Mouse (Mus musculus) hindbrain, postnatal 0 days (tissue): ENCODE data around the gene Btbd16. TPM values are rescaled to one million over a fixed set of nuclear protein-coding genes. Genes with fewer than 3 reads are reported as not detected.

Experiments used
- ATAC-seq: fragments of 200-750 bp; cut with Nextera tagmentation; 2 replicates; pipeline ENCODE4 v1.8.0; 2017; ENCODE audit warnings: mild to moderate bottlenecking, moderate TSS enrichment, moderate library complexity
- DNase-seq: peaks from one replicate; pipeline ENCODE4 v3.0.0-alpha.2; 2015; ENCODE audit warnings: low spot score
- H3K27ac ChIP-seq: fragments of 300-500 bp; sonication (generic); 2 replicates; pipeline ENCODE4 v1.5.1; 2014; ENCODE audit warnings: mild to moderate bottlenecking
- H3K27me3 ChIP-seq: fragments of 300-500 bp; sonication (generic); 2 replicates; pipeline ENCODE4 v1.6.1; 2014; ENCODE audit warnings: low read length, mixed read lengths; ENCODE audit not compliant: insufficient read depth
- H3K36me3 ChIP-seq: fragments of 300-500 bp; sonication (generic); 2 replicates; pipeline ENCODE4 v1.6.1; 2014; ENCODE audit warnings: low read length, mixed read lengths; ENCODE audit not compliant: insufficient read depth
- H3K4me1 ChIP-seq: fragments of 300-500 bp; sonication (generic); 2 replicates; pipeline ENCODE4 v1.6.1; 2014; ENCODE audit warnings: antibody characterized with exemption, low read length, mixed read lengths; ENCODE audit not compliant: insufficient read depth
- H3K4me2 ChIP-seq: fragments of 300-500 bp; sonication (generic); 2 replicates; pipeline ENCODE4 v1.6.1; 2014; ENCODE audit warnings: low read depth, mild to moderate bottlenecking, low read length, moderate library complexity, mixed read lengths
- H3K4me3 ChIP-seq: fragments of 300-500 bp; sonication (generic); 2 replicates; pipeline ENCODE4 v1.5.1; 2014; ENCODE audit warnings: low read length
- H3K9ac ChIP-seq: fragments of 300-500 bp; sonication (generic); replicated peaks from 2 replicates; pipeline ENCODE4 v1.6.1; 2014; ENCODE audit warnings: mild to moderate bottlenecking, low read length, moderate library complexity, mixed read lengths
- H3K9me3 ChIP-seq: fragments of 300-500 bp; sonication (generic); 2 replicates; pipeline ENCODE4 v1.6.1; 2016; ENCODE audit warnings: low read length, mixed read lengths
- CTCF ChIP-seq: IDR thresholded peaks from 2 replicates; pipeline ENCODE4 v1.5.1; 2016; ENCODE audit warnings: antibody characterized with exemption, control low read depth, low read depth
- WGBS: fragments of 180-500 bp; shearing (Covaris S2); extraction: QIAGEN DNeasy Blood & Tissue Kit; methylation state at CpG from one replicate; pipeline ENCODE4 v1.1.7; 2014; 5-methylcytosine and 5-hydroxymethylcytosine counted together
- polyA plus RNA-seq: library from polyadenylated mRNA; unstranded; fragments of >200 nt; fragmentation: Nextera tagmentation; extraction: Ambion mirVana; gene quantifications from 2 replicates; pipeline ENCODE4 v1.2.1, GENCODE M21; 2015
- total RNA-seq: library from RNA; depleted of rRNA; stranded (reverse); fragments of >200 nt; gene quantifications from 2 replicates; pipeline ENCODE4 v1.2.3, GENCODE M21; 2014

Btbd16 gene
- total and polyA plus RNA-seq, 2 experiments from 2014 or later, result 0.18 TPM; not detected in 1

- TF ChIP-seq CTCF, result no peak
- H3K4me2 ChIP-seq, result no peak overlapping the region
- H3K4me1 ChIP-seq, result no peaks in the 10 kb centered on the region
- no peak overlapping the region for H3K4me3 ChIP-seq
- no peak overlapping the region for H3K27ac ChIP-seq
- H3K27me3 ChIP-seq, result no peaks in the 10 kb centered on the region
- 81% methylated on average over 30 of the region's 30 CpGs for WGBS
- H3K36me3 ChIP-seq, result peaks cover 8% of the 10 kb centered on the region
- DNase-seq (no peak), ATAC-seq (no peak)
- no peak overlapping the region for H3K9ac ChIP-seq
- H3K9me3 ChIP-seq, result no peaks in the 10 kb centered on the region
Measured at GRCm38 (mm10) chr7:130766411-130767170, 7.3 kb upstream of the Btbd16 start.

DNA sequence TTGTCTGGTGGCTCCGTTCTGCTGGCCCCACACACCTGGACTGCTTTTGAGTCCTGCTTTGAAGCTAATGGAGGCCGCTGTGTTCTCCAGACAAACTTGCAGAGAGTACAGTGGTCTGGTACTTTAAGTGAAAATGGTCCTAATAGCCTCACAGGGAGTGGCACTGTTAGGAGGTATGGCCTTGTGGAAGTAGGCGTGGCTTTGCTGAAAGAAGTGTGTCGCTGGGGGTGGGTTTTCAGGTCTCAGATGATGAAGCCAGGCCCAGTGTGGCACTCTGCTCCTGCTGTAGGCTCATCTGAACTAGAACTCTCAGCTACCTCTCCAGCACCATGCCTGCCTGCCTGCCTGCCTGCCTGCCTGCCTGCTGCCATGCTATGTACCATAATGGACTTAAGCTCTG is 5.7 kb upstream of the Btbd16 start:
- Histone ChIP-seq H3K9ac (no peak overlapping the region), H3K4me2 (no peak overlapping the region), H3K36me3 (peaks cover 8% of the 10 kb centered on the region), H3K27ac (no peak overlapping the region), H3K27me3 (no peaks in the 10 kb centered on the region), H3K4me1 (no peaks in the 10 kb centered on the region), H3K4me3 (no peak overlapping the region), H3K9me3 (no peaks in the 10 kb centered on the region)
- ATAC-seq (no peak), DNase-seq (no peak)
- 79% methylated on average over 4 of the region's 4 CpGs for WGBS
- TF ChIP-seq CTCF, result no peak

- no peak overlapping the region for H3K4me2 ChIP-seq
- H3K36me3 ChIP-seq, result no peaks in the 10 kb centered on the region; the same call in 1 of the 2 replicates
- no peaks in the 10 kb centered on the region for H3K27me3 ChIP-seq
- no peak overlapping the region for H3K27ac ChIP-seq
- ATAC-seq (peak; percentile 72), DNase-seq (peak; percentile 93)
- no peaks in the 10 kb centered on the region for H3K4me1 ChIP-seq
- no peaks in the 10 kb centered on the region for H3K9me3 ChIP-seq
- no peak overlapping the region for H3K4me3 ChIP-seq
- H3K9ac ChIP-seq, result no peak overlapping the region
- WGBS, result 17% methylated on average over 3 of the region's 3 CpGs
- TF ChIP-seq CTCF, result peak; percentile 94
Measured at GRCm38 (mm10) chr7:130770707-130771106, 3.2 kb upstream of the Btbd16 start.

- Histone ChIP-seq H3K27ac (no peak overlapping the region), H3K36me3 (no peaks in the 10 kb centered on the region), H3K9ac (no peak overlapping the region), H3K4me3 (no peak overlapping the region), H3K27me3 (no peaks in the 10 kb centered on the region), H3K4me1 (no peaks in the 10 kb centered on the region), H3K9me3 (no peaks in the 10 kb centered on the region), H3K4me2 (no peak overlapping the region)
- DNase-seq (no peak), ATAC-seq (no peak)
- WGBS, result 70% methylated on average over 11 of the region's 11 CpGs
- peak; percentile 53 for TF ChIP-seq CTCF
Measured at GRCm38 (mm10) chr7:130773171-130773830, 568 bp upstream of the Btbd16 start.

DNA sequence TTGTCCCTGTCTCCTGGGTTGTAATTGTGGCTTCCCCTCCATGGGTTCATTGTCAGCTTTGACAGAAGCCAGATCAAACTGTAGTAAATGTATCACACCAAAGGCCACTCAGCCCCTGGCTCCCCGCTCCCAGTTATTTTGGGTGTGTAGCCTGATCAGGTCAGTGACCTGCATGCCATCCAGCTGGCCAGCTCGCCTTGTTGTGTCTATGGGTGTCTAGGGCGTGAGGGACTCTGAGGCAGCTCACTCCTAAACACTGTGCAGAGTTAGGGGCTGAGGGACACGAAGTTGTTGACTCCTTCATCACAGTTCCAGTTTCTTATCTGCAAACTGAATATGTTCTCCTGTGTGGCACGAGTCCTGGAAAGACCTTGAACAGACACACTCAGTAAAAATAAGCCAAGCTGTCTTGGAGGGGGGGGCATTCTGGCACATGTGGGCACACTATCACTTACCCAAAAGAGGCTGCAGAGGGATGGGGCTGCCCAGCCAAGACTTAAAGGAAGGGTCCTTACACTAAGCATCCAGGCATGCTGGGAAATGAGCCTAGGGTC is 7.1 kb downstream of the Btbd16 start:
- DNase-seq, result no peak
- Histone ChIP-seq H3K4me1 (no peaks in the 10 kb centered on the region), H3K27me3 (no peaks in the 10 kb centered on the region), H3K4me3 (no peak overlapping the region), H3K27ac (no peak overlapping the region), H3K9ac (no peak overlapping the region), H3K4me2 (no peak overlapping the region), H3K36me3 (no peaks in the 10 kb centered on the region), H3K9me3 (no peaks in the 10 kb centered on the region)
- ATAC-seq, result no peak
- no peak for TF ChIP-seq CTCF
- WGBS, result 81% methylated on average over 5 of the region's 5 CpGs

GRCm38 (mm10) chr7:130782501-130783050 is 8.7 kb downstream of the Btbd16 start:
- Histone ChIP-seq H3K4me2 (no peak overlapping the region), H3K9me3 (no peaks in the 10 kb centered on the region), H3K36me3 (no peaks in the 10 kb centered on the region), H3K9ac (no peak overlapping the region), H3K4me1 (no peaks in the 10 kb centered on the region), H3K27ac (no peak overlapping the region), H3K4me3 (no peak overlapping the region), H3K27me3 (no peaks in the 10 kb centered on the region)
- DNase-seq (no peak), ATAC-seq (no peak)
- 71% methylated on average over 5 of the region's 5 CpGs for WGBS
- TF ChIP-seq CTCF, result no peak
